Mouse (Mus musculus) erythroblast, embryonic 14.5 days (primary cell): ENCODE measurements at regions not wholly inside any gene's neighbourhood (a gene's known extent, or its start where the extent isn't known, plus 50 kb on each side); places are given as distances from the start of the nearest gene placed in this dataset.

Source experiments
- GATA1 ChIP-seq: IDR thresholded peaks from 2 replicates; pipeline ENCODE4 v1.6.1; 2012; ENCODE audit warnings: low read length, inconsistent platforms, mixed read lengths
- TAL1 ChIP-seq: IDR thresholded peaks from 3 replicates; pipeline ENCODE4 v1.6.1; 2012; ENCODE audit warnings: low read length, inconsistent platforms, mixed read lengths

DNA sequence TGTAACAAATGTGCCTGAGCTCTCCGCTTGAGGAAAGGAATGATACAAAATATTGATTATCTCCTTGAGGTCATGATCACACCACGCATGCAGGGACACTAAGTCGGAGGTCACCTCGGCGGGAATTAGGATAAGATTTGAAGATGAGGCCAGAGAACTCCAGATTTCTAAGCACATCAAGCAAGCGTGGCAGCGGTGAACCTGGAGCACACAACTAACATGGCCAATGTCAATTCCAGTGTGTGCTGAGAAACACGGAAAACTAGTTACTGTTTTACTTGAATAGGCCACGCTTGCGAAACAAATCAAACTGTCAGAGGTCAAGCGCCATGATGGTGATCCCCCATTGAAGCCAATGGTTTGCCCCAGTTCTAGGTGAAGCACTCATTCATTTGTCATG lies 743.3 kb upstream of the Sox9 start:
- TF ChIP-seq GATA1 (no peak), TAL1 (no peak)
